Mouse (Mus musculus) small intestine, adult 2 months (tissue): ENCODE measurements around the gene B3galnt1.

Source experiments
- CTCF ChIP-seq: fragments of 200-500 bp; IDR thresholded peaks from 2 replicates; pipeline ENCODE4 v1.5.1; 2012; ENCODE audit warnings: low read depth, mild to moderate bottlenecking, control low read depth, inconsistent platforms, low read length, moderate library complexity, mixed read lengths; ENCODE audit not compliant: insufficient replicate concordance, insufficient read length; ENCODE audit errors: extremely low read depth
- POLR2A ChIP-seq: fragments of 200-500 bp; IDR thresholded peaks from 2 replicates; pipeline ENCODE4 v1.6.1; 2012; ENCODE audit warnings: low read depth, mild to moderate bottlenecking, control low read depth, inconsistent platforms, low read length, moderate library complexity

DNA sequence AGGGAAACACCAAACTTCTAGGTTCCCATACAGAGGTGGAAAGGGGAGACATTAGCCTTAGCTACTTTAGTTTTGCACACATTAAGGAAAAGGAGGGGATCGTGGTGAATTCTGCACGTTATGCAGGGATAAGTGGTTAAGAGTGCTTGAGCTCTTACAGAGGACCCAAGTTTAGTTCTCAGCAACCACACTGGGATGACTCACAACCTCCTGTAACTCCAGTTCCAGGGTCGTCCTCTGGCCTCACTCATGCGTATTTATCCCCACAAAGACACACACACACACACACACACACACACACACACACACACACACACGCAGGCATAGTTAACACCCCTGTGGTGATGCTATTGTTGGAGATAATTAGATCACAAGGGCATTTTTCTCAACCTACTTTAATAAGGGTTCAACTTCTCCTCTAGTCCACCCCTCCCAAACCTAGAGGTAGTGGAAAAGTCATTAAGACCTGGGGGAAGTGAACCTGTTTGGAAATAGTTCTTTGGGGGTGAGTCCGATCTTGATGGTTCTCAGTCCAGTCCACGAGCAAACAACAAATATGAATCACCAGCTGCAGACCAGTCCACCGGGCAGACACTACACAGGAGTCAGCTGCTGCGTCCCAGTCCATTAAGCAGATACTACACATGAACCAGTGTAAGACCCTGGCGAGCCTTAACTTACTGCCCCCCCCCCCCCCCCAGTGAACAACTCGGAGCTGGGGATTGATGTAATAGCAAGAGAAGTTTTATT, 27.6 kb upstream of the B3galnt1 start:
- no peak for TF ChIP-seq CTCF
- no peak for TF ChIP-seq POLR2A
